Mouse (Mus musculus): ENCODE measurements at regions not wholly inside any gene's neighbourhood (a gene's known extent, or its start where the extent isn't known, plus 50 kb on each side); places are given as distances from the start of the nearest gene placed in this dataset.

- WGBS = 67% methylated on average over 4 of the region's 4 CpGs
- Histone ChIP-seq H3K36me3 (no peaks in the 10 kb centered on the region), H3K9ac (no peak overlapping the region), H3K27me3 (no peaks in the 10 kb centered on the region), H3K4me2 (no peak overlapping the region), H3K9me3 (replicated peaks) (no peaks in the 10 kb centered on the region), H3K4me1 (no peaks in the 10 kb centered on the region), H3K27ac (no peak overlapping the region), H3K4me3 (replicated peaks) (no peak overlapping the region)
- ATAC-seq (replicated peaks; ENCODE audit: low FRiP score) = no peak
Measured at GRCm38 (mm10) chr9:112495930-112496527, 260.3 kb upstream of the Arpp21 start.

GRCm38 (mm10) chr9:112490963-112491362 is 255.2 kb upstream of the Arpp21 start:
- no peak for ATAC-seq (replicated peaks; ENCODE audit: low FRiP score)
- H3K4me3 ChIP-seq (replicated peaks) = no peak overlapping the region
- 84% methylated on average over 1 of the region's 1 CpGs for WGBS
- H3K27ac ChIP-seq = no peak overlapping the region
- H3K4me2 ChIP-seq = no peak overlapping the region
- H3K4me1 ChIP-seq = no peaks in the 10 kb centered on the region
- no peaks in the 10 kb centered on the region for H3K9me3 ChIP-seq (replicated peaks)
- no peaks in the 10 kb centered on the region for H3K36me3 ChIP-seq
- H3K27me3 ChIP-seq = no peaks in the 10 kb centered on the region
- H3K9ac ChIP-seq = no peak overlapping the region

GRCm38 (mm10) chr9:112476644-112477043 is 240.9 kb upstream of the Arpp21 start:
- H3K4me2 ChIP-seq = no peak overlapping the region
- no peaks in the 10 kb centered on the region for H3K4me1 ChIP-seq
- no peak for ATAC-seq (replicated peaks; ENCODE audit: low FRiP score)
- WGBS = 81% methylated on average over 2 of the region's 2 CpGs
- no peaks in the 10 kb centered on the region for H3K9me3 ChIP-seq (replicated peaks)
- H3K27ac ChIP-seq = no peak overlapping the region
- H3K9ac ChIP-seq = no peak overlapping the region
- H3K36me3 ChIP-seq = no peaks in the 10 kb centered on the region
- H3K27me3 ChIP-seq = no peaks in the 10 kb centered on the region
- H3K4me3 ChIP-seq (replicated peaks) = no peak overlapping the region

GRCm38 (mm10) chr9:112457594-112457993 is 221.9 kb upstream of the Arpp21 start:
- Histone ChIP-seq H3K4me2 (no peak overlapping the region), H3K9ac (no peak overlapping the region), H3K27ac (no peak overlapping the region), H3K4me1 (no peaks in the 10 kb centered on the region), H3K4me3 (replicated peaks) (no peak overlapping the region), H3K27me3 (no peaks in the 10 kb centered on the region), H3K9me3 (replicated peaks) (no peaks in the 10 kb centered on the region), H3K36me3 (no peaks in the 10 kb centered on the region)
- ATAC-seq (replicated peaks; ENCODE audit: low FRiP score) = no peak
- 80% methylated on average over 5 of the region's 5 CpGs for WGBS

GRCm38 (mm10) chr9:112454706-112455105 is 219.0 kb upstream of the Arpp21 start:
- no peak overlapping the region for H3K27ac ChIP-seq
- no peak overlapping the region for H3K4me3 ChIP-seq (replicated peaks)
- no peaks in the 10 kb centered on the region for H3K9me3 ChIP-seq (replicated peaks)
- no peaks in the 10 kb centered on the region for H3K36me3 ChIP-seq
- H3K9ac ChIP-seq = no peak overlapping the region
- no peaks in the 10 kb centered on the region for H3K27me3 ChIP-seq
- WGBS = 59% methylated on average over 6 of the region's 6 CpGs
- no peaks in the 10 kb centered on the region for H3K4me1 ChIP-seq
- no peak for ATAC-seq (replicated peaks; ENCODE audit: low FRiP score)
- H3K4me2 ChIP-seq = no peak overlapping the region

GRCm38 (mm10) chr9:112447515-112447914 is 211.8 kb upstream of the Arpp21 start:
- Histone ChIP-seq H3K36me3 (no peaks in the 10 kb centered on the region), H3K27me3 (no peaks in the 10 kb centered on the region), H3K9me3 (replicated peaks) (no peaks in the 10 kb centered on the region), H3K27ac (no peak overlapping the region), H3K4me2 (no peak overlapping the region), H3K4me3 (replicated peaks) (no peak overlapping the region), H3K9ac (no peak overlapping the region), H3K4me1 (no peaks in the 10 kb centered on the region)
- ATAC-seq (replicated peaks; ENCODE audit: low FRiP score) = no peak
- WGBS = 11% methylated on average over 2 of the region's 2 CpGs

- ATAC-seq (replicated peaks; ENCODE audit: low FRiP score) = no peak
- Histone ChIP-seq H3K4me3 (replicated peaks) (no peak overlapping the region), H3K9me3 (replicated peaks) (no peaks in the 10 kb centered on the region), H3K27ac (no peak overlapping the region), H3K4me2 (no peak overlapping the region), H3K27me3 (no peaks in the 10 kb centered on the region), H3K36me3 (no peaks in the 10 kb centered on the region), H3K4me1 (no peaks in the 10 kb centered on the region), H3K9ac (no peak overlapping the region)
- 73% methylated on average over 3 of the region's 3 CpGs for WGBS
Measured at GRCm38 (mm10) chr9:112446981-112447380, 211.2 kb upstream of the Arpp21 start.

GRCm38 (mm10) chr9:112446027-112446352 is 210.3 kb upstream of the Arpp21 start:
- no peak overlapping the region for H3K4me2 ChIP-seq
- H3K36me3 ChIP-seq = no peaks in the 10 kb centered on the region
- no peaks in the 10 kb centered on the region for H3K4me1 ChIP-seq
- no peaks in the 10 kb centered on the region for H3K9me3 ChIP-seq (replicated peaks)
- no peak overlapping the region for H3K9ac ChIP-seq
- no peak for ATAC-seq (replicated peaks; ENCODE audit: low FRiP score)
- H3K27ac ChIP-seq = no peak overlapping the region
- no peak overlapping the region for H3K4me3 ChIP-seq (replicated peaks)
- no peaks in the 10 kb centered on the region for H3K27me3 ChIP-seq

GRCm38 (mm10) chr9:112445230-112446026 is 209.7 kb upstream of the Arpp21 start:
- Histone ChIP-seq H3K4me1 (no peaks in the 10 kb centered on the region), H3K4me3 (replicated peaks) (no peak overlapping the region), H3K4me2 (no peak overlapping the region), H3K9ac (no peak overlapping the region), H3K27me3 (no peaks in the 10 kb centered on the region), H3K9me3 (replicated peaks) (no peaks in the 10 kb centered on the region), H3K36me3 (no peaks in the 10 kb centered on the region), H3K27ac (no peak overlapping the region)
- WGBS = 94% methylated on average over 4 of the region's 4 CpGs
- no peak for ATAC-seq (replicated peaks; ENCODE audit: low FRiP score)

- no peak overlapping the region for H3K27ac ChIP-seq
- no peak overlapping the region for H3K9ac ChIP-seq
- H3K4me3 ChIP-seq (replicated peaks) = no peak overlapping the region
- WGBS = 77% methylated on average over 2 of the region's 2 CpGs
- no peaks in the 10 kb centered on the region for H3K27me3 ChIP-seq
- no peak for ATAC-seq (replicated peaks; ENCODE audit: low FRiP score)
- no peaks in the 10 kb centered on the region for H3K36me3 ChIP-seq
- no peaks in the 10 kb centered on the region for H3K9me3 ChIP-seq (replicated peaks)
- no peak overlapping the region for H3K4me2 ChIP-seq
- H3K4me1 ChIP-seq = no peaks in the 10 kb centered on the region
Measured at GRCm38 (mm10) chr9:112444220-112444619, 208.5 kb upstream of the Arpp21 start.

GRCm38 (mm10) chr9:112436094-112436493 is 200.4 kb upstream of the Arpp21 start:
- no peak overlapping the region for H3K9ac ChIP-seq
- no peaks in the 10 kb centered on the region for H3K9me3 ChIP-seq (replicated peaks)
- no peaks in the 10 kb centered on the region for H3K4me1 ChIP-seq
- 70% methylated on average over 2 of the region's 2 CpGs for WGBS
- no peak overlapping the region for H3K4me2 ChIP-seq
- H3K27ac ChIP-seq = no peak overlapping the region
- no peak overlapping the region for H3K4me3 ChIP-seq (replicated peaks)
- H3K36me3 ChIP-seq = no peaks in the 10 kb centered on the region
- ATAC-seq (replicated peaks; ENCODE audit: low FRiP score) = no peak
- H3K27me3 ChIP-seq = no peaks in the 10 kb centered on the region

- ATAC-seq (replicated peaks; ENCODE audit: low FRiP score) = no peak
- Histone ChIP-seq H3K36me3 (no peaks in the 10 kb centered on the region), H3K27me3 (no peaks in the 10 kb centered on the region), H3K4me2 (no peak overlapping the region), H3K27ac (no peak overlapping the region), H3K9me3 (replicated peaks) (no peaks in the 10 kb centered on the region), H3K9ac (no peak overlapping the region), H3K4me1 (no peaks in the 10 kb centered on the region), H3K4me3 (replicated peaks) (no peak overlapping the region)
- 85% methylated on average over 4 of the region's 4 CpGs for WGBS
Measured at GRCm38 (mm10) chr9:112431920-112432437, 196.2 kb upstream of the Arpp21 start.

GRCm38 (mm10) chr9:112429196-112429595 is 193.5 kb upstream of the Arpp21 start:
- Histone ChIP-seq H3K4me2 (no peak overlapping the region), H3K9me3 (replicated peaks) (no peaks in the 10 kb centered on the region), H3K9ac (no peak overlapping the region), H3K36me3 (no peaks in the 10 kb centered on the region), H3K27ac (no peak overlapping the region), H3K27me3 (no peaks in the 10 kb centered on the region), H3K4me1 (no peaks in the 10 kb centered on the region), H3K4me3 (replicated peaks) (no peak overlapping the region)
- 53% methylated on average over 3 of the region's 3 CpGs for WGBS
- ATAC-seq (replicated peaks; ENCODE audit: low FRiP score) = no peak
